ENCODE assay signal across 22 mouse cellular contexts in genomic region chrX:41657791-41658190, GRCm38 (mm10).
"Had no signal": no experiment of that assay in that cellular context is flagged by ENCODE, and none has a peak within 500 bp of the region (broad histone marks: within the 10 kb centered on the region; RNA-seq: fewer than 3 reads in every experiment).

No protein-coding gene starts in this region.

- H3K4me3 ChIP-seq: lung, embryonic 15.5 days; midbrain, embryonic 10.5 days; midbrain, embryonic 12.5 days; myocyte; neural tube, embryonic 13.5 days; neural tube, embryonic 15.5 days had no signal

- H3K36me3 ChIP-seq: lung, embryonic 15.5 days; midbrain, embryonic 10.5 days; midbrain, embryonic 12.5 days; neural tube, embryonic 13.5 days; neural tube, embryonic 15.5 days had no signal

- H3K27ac ChIP-seq: lung, embryonic 15.5 days; macrophage; midbrain, embryonic 10.5 days; midbrain, embryonic 12.5 days; neural tube, embryonic 13.5 days; neural tube, embryonic 15.5 days had no signal

- H3K27me3 ChIP-seq: lung, embryonic 15.5 days; midbrain, embryonic 12.5 days; neural tube, embryonic 13.5 days; neural tube, embryonic 15.5 days had no signal

- H3K4me2 ChIP-seq: lung, embryonic 15.5 days; midbrain, embryonic 12.5 days; neural tube, embryonic 13.5 days; neural tube, embryonic 15.5 days had no signal

- H3K9me3 ChIP-seq: lung, embryonic 15.5 days; midbrain, embryonic 10.5 days; midbrain, embryonic 12.5 days; neural tube, embryonic 13.5 days; neural tube, embryonic 15.5 days had no signal

- DNase-seq: liver, postnatal 0 days; lung, adult 2 months; lung, postnatal 14 days; lung, postnatal 36 days; midbrain, embryonic 14.5 days; retina, postnatal 1 day; right cerebral cortex, adult 18-20 months; right cerebral cortex, postnatal 25 days; right cerebral cortex, postnatal 4 days; spleen, adult 18-20 months; thymus, adult 18-20 months; thymus, postnatal 14 days; thymus, postnatal 4 days had no signal

- H3K4me1 ChIP-seq: lung, embryonic 15.5 days; midbrain, embryonic 10.5 days; midbrain, embryonic 12.5 days; neural tube, embryonic 13.5 days; neural tube, embryonic 15.5 days had no signal

- ATAC-seq: liver, postnatal 0 days; lung, postnatal 0 days; midbrain, embryonic 16.5 days had no signal

- H3K9ac ChIP-seq: liver, postnatal 0 days; lung, embryonic 15.5 days; midbrain, embryonic 12.5 days; neural tube, embryonic 13.5 days; neural tube, embryonic 15.5 days had no signal
